ENCODE assay signal across 1 mouse cellular context in the genomic region with DNA sequence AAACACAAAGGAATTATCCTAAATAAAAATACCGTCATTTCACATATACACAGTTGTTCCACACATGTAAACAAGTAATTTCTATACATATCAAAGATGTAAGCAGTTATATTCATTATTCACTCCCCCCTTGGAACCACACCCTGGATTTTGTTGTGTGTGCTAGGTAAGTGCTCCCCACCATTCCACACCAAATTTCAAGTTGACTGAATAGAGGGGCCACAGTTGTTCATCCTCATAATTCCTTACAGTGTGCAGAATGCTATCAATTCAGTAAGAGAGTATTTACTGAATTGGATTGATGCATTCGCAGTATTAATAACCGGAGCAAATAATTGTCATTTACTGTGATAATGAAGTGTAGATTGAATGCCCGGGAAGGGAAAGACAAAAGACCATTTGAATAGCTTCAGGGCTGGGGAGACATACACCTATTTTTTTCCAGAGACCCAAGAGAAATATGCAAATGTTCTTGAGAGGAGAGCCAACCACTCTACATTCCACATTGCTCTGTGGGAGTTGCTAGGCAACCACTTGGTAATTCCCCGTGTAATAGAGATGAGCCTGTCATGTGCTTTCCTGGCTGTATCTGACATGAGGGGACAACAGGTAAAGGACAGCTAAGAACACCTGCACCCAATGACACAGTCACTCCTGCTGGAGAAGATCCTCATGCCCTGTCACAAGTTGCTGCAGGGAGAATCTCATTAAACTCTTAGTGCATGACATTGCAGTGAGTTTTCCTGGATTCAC.
TF ChIP-seq lines count a peak whose summit lies in the region.

No protein-coding gene starts in this region.

TF ChIP-seq in CH12.LX, 34 proteins besides CTCF, POLR2A, EP300 and RAD21:
- TF ChIP-seq MXI1 (IDR thresholded peaks at IDR 0.05; ENCODE audit: low read depth, low read length), result peak; percentile 80
- TF ChIP-seq RCOR1 (conservative IDR thresholded peaks at IDR 0.05; ENCODE audit: low read depth, low read length), result no peak
- no peak for TF ChIP-seq GABPA (IDR thresholded peaks at IDR 0.05; ENCODE audit: insufficient replicate concordance, low read depth, low read length)
- TF ChIP-seq BHLHE40 (IDR thresholded peaks at IDR 0.05; ENCODE audit: low read depth, low read length), result peak; percentile 65
- TF ChIP-seq PAX5 (IDR thresholded peaks at IDR 0.05; ENCODE audit: low read length), result no peak
- TF ChIP-seq JUND (conservative IDR thresholded peaks at IDR 0.05; ENCODE audit: low read depth, low read length), result no peak
- TF ChIP-seq CHD2 (IDR thresholded peaks at IDR 0.05; ENCODE audit: low read length), result no peak
- no peak for TF ChIP-seq ZMIZ1 (IDR thresholded peaks at IDR 0.05; ENCODE audit: low read depth, low read length)
- no peak for TF ChIP-seq NRF1 (IDR thresholded peaks at IDR 0.05; ENCODE audit: low read depth, low read length)
- no peak for TF ChIP-seq ELF1 (IDR thresholded peaks at IDR 0.05; ENCODE audit: low read depth, low read length)
- no peak for TF ChIP-seq ZKSCAN1 (IDR thresholded peaks at IDR 0.05; ENCODE audit: borderline replicate concordance, low read depth, low read length)
- TF ChIP-seq MYC (IDR thresholded peaks at IDR 0.05; ENCODE audit: low read depth, low read length), result 0 out of 2 replicates have a peak, but pooled peaks have one; percentile 57
- TF ChIP-seq SIN3A (IDR thresholded peaks at IDR 0.05; ENCODE audit: low read length), result no peak; the same call in 1 of the 2 replicates
- 0 out of 2 replicates have a peak, but pooled peaks have one; percentile 8 for TF ChIP-seq USF1 (IDR thresholded peaks at IDR 0.05; ENCODE audit: low read depth, low read length)
- TF ChIP-seq USF2 (conservative IDR thresholded peaks at IDR 0.05; ENCODE audit: low read depth, low read length), result no peak
- 0 out of 2 replicates have a peak, but pooled peaks have one; percentile 15 for TF ChIP-seq TCF12 (IDR thresholded peaks at IDR 0.05; ENCODE audit: low read depth, low read length)
- TF ChIP-seq E2F4 (IDR thresholded peaks at IDR 0.05; ENCODE audit: insufficient replicate concordance, low read depth, low read length), result no peak
- TF ChIP-seq KAT2A (IDR thresholded peaks at IDR 0.05; ENCODE audit: insufficient replicate concordance, low read length), result no peak
- peak; percentile 47; the same call in 1 of the 2 replicates for TF ChIP-seq MAX (IDR thresholded peaks at IDR 0.05; ENCODE audit: low read length)
- TF ChIP-seq UBTF (IDR thresholded peaks at IDR 0.05; ENCODE audit: low read depth, low read length), result no peak
- 0 out of 2 replicates have a peak, but pooled peaks have one; percentile 39 for TF ChIP-seq TBP (conservative IDR thresholded peaks at IDR 0.05; ENCODE audit: low read depth, low read length)
- TF ChIP-seq POLR2AphosphoS2 (IDR thresholded peaks at IDR 0.05; ENCODE audit: low read depth, low read length), result no peak
- peak; percentile 8; the same call in 1 of the 2 replicates for TF ChIP-seq JUN (IDR thresholded peaks at IDR 0.05; ENCODE audit: insufficient read depth, low read depth, low read length)
- TF ChIP-seq HCFC1 (IDR thresholded peaks at IDR 0.05; ENCODE audit: low read depth, low read length), result no peak
- no peak for TF ChIP-seq IRF4 (IDR thresholded peaks at IDR 0.05; ENCODE audit: low read depth, low read length)
- no peak for TF ChIP-seq CHD1 (IDR thresholded peaks at IDR 0.05; ENCODE audit: low read depth, low read length)
- no peak for TF ChIP-seq MEF2A (IDR thresholded peaks at IDR 0.05; ENCODE audit: borderline replicate concordance, low read depth, low read length)
- no peak for TF ChIP-seq MAZ (IDR thresholded peaks at IDR 0.05; ENCODE audit: low read depth, low read length)
- TF ChIP-seq MAFK (IDR thresholded peaks at IDR 0.05; ENCODE audit: insufficient replicate concordance, low read length), result no peak
- no peak for TF ChIP-seq ZC3H11A (IDR thresholded peaks at IDR 0.05; ENCODE audit: low read depth, low read length)
- peak; percentile 42; the same call in 1 of the 2 replicates for TF ChIP-seq ETS1 (conservative IDR thresholded peaks at IDR 0.05; ENCODE audit: low read depth, low read length)
- no peak for TF ChIP-seq SMC3 (IDR thresholded peaks at IDR 0.05; ENCODE audit: low read depth, low read length)
- TF ChIP-seq ZNF384 (IDR thresholded peaks at IDR 0.05; ENCODE audit: low read depth, low read length), result peak; percentile 77
- TF ChIP-seq NELFE (IDR thresholded peaks at IDR 0.05; ENCODE audit: low read depth, low read length), result no peak
